Mouse (Mus musculus) heart, adult 2 months (tissue): ENCODE data around the gene Ppp2r3a. TPM values are rescaled to one million over a fixed set of nuclear protein-coding genes. Genes with fewer than 3 reads are reported as not detected.

Experiments used
- DNase-seq, 2 experiments: peaks; one replicate each; pipeline ENCODE4 v3.0.0; 2021
- H3K27ac ChIP-seq: fragments of 200-600 bp; 2 replicates; pipeline ENCODE4 v1.8.1; 2022
- H3K27me3 ChIP-seq: fragments of 200-500 bp; 2 replicates; pipeline ENCODE4 v1.6.1; 2012; ENCODE audit warnings: mild to moderate bottlenecking, low read length, inconsistent platforms, mixed read lengths; ENCODE audit not compliant: control insufficient read depth, insufficient read depth
- H3K36me3 ChIP-seq: fragments of 200-500 bp; 2 replicates; pipeline ENCODE4 v1.6.1; 2012; ENCODE audit warnings: low read length, inconsistent platforms; ENCODE audit not compliant: control insufficient read depth, insufficient read depth
- H3K4me1 ChIP-seq: fragments of 200-500 bp; 2 replicates; pipeline ENCODE4 v1.6.1; 2011; ENCODE audit warnings: low read length; ENCODE audit not compliant: control insufficient read depth, insufficient read depth
- H3K4me3 ChIP-seq: fragments of 200-600 bp; 2 replicates; pipeline ENCODE4 v1.8.1; 2022
- H3K79me2 ChIP-seq: fragments of 200-500 bp; replicated peaks from 2 replicates; pipeline ENCODE4 v1.6.1; 2012; ENCODE audit warnings: mild to moderate bottlenecking, inconsistent platforms, low read length, moderate library complexity, mixed read lengths; ENCODE audit not compliant: control insufficient read depth, insufficient read depth
- H3K9ac ChIP-seq: fragments of 200-500 bp; 2 replicates; pipeline ENCODE4 v1.6.1; 2012; ENCODE audit warnings: low read depth, mild to moderate bottlenecking, control low read depth, inconsistent platforms, low read length, mixed read lengths
- CTCF ChIP-seq: fragments of 200-600 bp; IDR thresholded peaks from 2 replicates; pipeline ENCODE4 v1.8.1; 2022; ENCODE audit warnings: antibody characterized with exemption, mild to moderate bottlenecking, moderate library complexity
- EP300 ChIP-seq: fragments of 200-500 bp; IDR thresholded peaks from 2 replicates; pipeline ENCODE4 v1.6.1; 2011; ENCODE audit warnings: low read depth, low read length, control low read depth; ENCODE audit not compliant: insufficient read depth
- POLR2A ChIP-seq: fragments of 200-500 bp; IDR thresholded peaks from 2 replicates; pipeline ENCODE4 v1.6.1; 2011; ENCODE audit warnings: mild to moderate bottlenecking, low read depth, low read length, control low read depth; ENCODE audit not compliant: insufficient read depth
- WGBS: fragments of 180-500 bp; shearing (Covaris S2); methylation state at CpG from one replicate; pipeline ENCODE4 v1.1.7; 2018; 5-methylcytosine and 5-hydroxymethylcytosine counted together
- intact Hi-C: fragments of 180-260 bp; cut with DNase I; formaldehyde crosslinking; loops from one replicate; pipeline ENCODE4 v1.15.1; 2025
- polyA plus RNA-seq: library from polyadenylated mRNA; depleted of rRNA; stranded (reverse); fragments of >200 nt; gene quantifications from 2 replicates; pipeline ENCODE4 v1.2.3, GENCODE M21; 2012
- total RNA-seq, 2 experiments: library from RNA; stranded (reverse); gene quantifications; 2 replicates each; pipeline ENCODE4 v1.2.3; 2021

Ppp2r3a gene
- total and polyA plus RNA-seq, 3 experiments: 51.7 to 215 (median 179) TPM

- TF ChIP-seq EP300 (no peak), POLR2A (no peak)
- H3K4me1 ChIP-seq: no peaks in the 10 kb centered on the region
- WGBS: 84% methylated on average over 14 of the region's 14 CpGs
- no peak overlapping the region for H3K9ac ChIP-seq
- no peaks in the 10 kb centered on the region for H3K36me3 ChIP-seq
- no peaks in the 10 kb centered on the region for H3K27me3 ChIP-seq
- no peak overlapping the region for H3K4me3 ChIP-seq
- H3K79me2 ChIP-seq: no peaks in the 10 kb centered on the region
- H3K27ac ChIP-seq: no peak overlapping the region
- intact Hi-C loops: no loop called here
- DNase-seq: no peak
These were observed 37.5 kb upstream of the Ppp2r3a start for GRCm38 (mm10) chr9:101288901-101289647.

- H3K79me2 ChIP-seq: no peaks in the 10 kb centered on the region
- H3K27ac ChIP-seq: no peak overlapping the region
- H3K4me3 ChIP-seq: no peak overlapping the region
- H3K4me1 ChIP-seq: no peaks in the 10 kb centered on the region
- H3K9ac ChIP-seq: no peak overlapping the region
- no peaks in the 10 kb centered on the region for H3K36me3 ChIP-seq
- intact Hi-C loops: no loop called here
- TF ChIP-seq EP300 (no peak), CTCF (no peak), POLR2A (no peak)
- no peak for DNase-seq
- 87% methylated on average over 4 of the region's 4 CpGs for WGBS
- H3K27me3 ChIP-seq: no peaks in the 10 kb centered on the region
These were observed 35.2 kb upstream of the Ppp2r3a start for GRCm38 (mm10) chr9:101286766-101287165.

DNA sequence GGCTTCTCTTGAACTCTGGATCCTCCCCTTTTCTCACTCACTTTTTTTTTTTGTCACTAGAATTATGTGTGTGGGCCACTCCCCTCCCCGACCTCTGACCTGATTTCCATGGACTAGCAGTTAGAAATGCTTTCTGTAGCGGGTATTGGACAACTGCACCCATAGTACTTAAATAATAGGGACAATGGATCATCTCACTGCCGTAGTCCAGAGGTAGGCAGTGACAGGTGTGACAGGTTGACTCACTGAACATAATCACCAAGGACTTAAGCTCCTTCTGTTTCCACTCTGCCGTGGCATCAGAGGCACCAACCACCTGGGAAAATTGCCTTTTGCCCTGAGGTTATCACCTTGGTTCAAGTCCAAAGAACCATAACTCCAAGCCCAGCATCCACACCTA lies 32.5 kb upstream of the Ppp2r3a start:
- H3K27ac ChIP-seq: no peak overlapping the region
- no peaks in the 10 kb centered on the region for H3K4me1 ChIP-seq
- H3K27me3 ChIP-seq: no peaks in the 10 kb centered on the region
- H3K4me3 ChIP-seq: no peak overlapping the region
- whole genome bisulfite sequencing: 76% methylated on average over 4 of the region's 4 CpGs
- no peak for TF ChIP-seq EP300
- H3K79me2 ChIP-seq: no peaks in the 10 kb centered on the region
- H3K36me3 ChIP-seq: no peaks in the 10 kb centered on the region
- intact Hi-C loops: no loop called here
- no peak overlapping the region for H3K9ac ChIP-seq
- no peak for DNase-seq

DNA sequence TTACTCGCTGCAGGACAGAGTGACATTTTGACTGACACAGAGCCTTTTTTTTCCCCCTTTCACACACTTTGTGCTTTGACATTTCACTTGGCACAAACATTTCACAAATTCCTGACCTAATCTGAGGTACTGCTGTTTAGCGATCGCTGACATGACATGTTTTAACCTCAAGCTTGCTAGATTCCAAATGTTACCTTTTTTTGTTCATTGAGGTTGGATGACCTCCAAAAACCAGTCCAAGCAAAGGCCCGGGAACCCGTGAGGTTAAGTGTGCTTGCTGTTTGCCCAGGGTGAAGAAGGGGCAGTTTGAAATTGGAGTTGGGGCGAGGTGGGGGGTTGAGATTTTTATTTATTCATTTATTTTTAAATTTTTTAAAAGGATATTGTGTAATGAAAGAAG lies 31.1 kb upstream of the Ppp2r3a start:
- WGBS: 59% methylated on average over 6 of the region's 6 CpGs
- intact Hi-C loops: no loop called here

GRCm38 (mm10) chr9:101281906-101282305 lies 30.3 kb upstream of the Ppp2r3a start:
- no peaks in the 10 kb centered on the region for H3K27me3 ChIP-seq
- TF ChIP-seq CTCF: no peak
- TF ChIP-seq EP300: no peak
- TF ChIP-seq POLR2A: no peak
- intact Hi-C loops: no loop called here
- H3K36me3 ChIP-seq: no peaks in the 10 kb centered on the region
- no peak overlapping the region for H3K9ac ChIP-seq
- no peak overlapping the region for H3K27ac ChIP-seq
- WGBS: 90% methylated on average over 4 of the region's 4 CpGs
- H3K4me1 ChIP-seq: no peaks in the 10 kb centered on the region
- no peak overlapping the region for H3K4me3 ChIP-seq
- no peaks in the 10 kb centered on the region for H3K79me2 ChIP-seq
- no peak for DNase-seq

More for the DNA sequence above, 31.1 kb upstream of the Ppp2r3a start:
- no peaks in the 10 kb centered on the region for H3K36me3 ChIP-seq
- TF ChIP-seq CTCF (no peak), POLR2A (no peak), EP300 (no peak)
- no peaks in the 10 kb centered on the region for H3K79me2 ChIP-seq
- H3K27me3 ChIP-seq: no peaks in the 10 kb centered on the region
- no peak overlapping the region for H3K9ac ChIP-seq
- DNase-seq: no peak
- no peak overlapping the region for H3K4me3 ChIP-seq
- H3K27ac ChIP-seq: no peak overlapping the region
- H3K4me1 ChIP-seq: no peaks in the 10 kb centered on the region

GRCm38 (mm10) chr9:101281326-101281725 lies 29.7 kb upstream of the Ppp2r3a start:
- intact Hi-C loops: no loop called here
- H3K4me1 ChIP-seq: no peaks in the 10 kb centered on the region
- 86% methylated on average over 11 of the region's 11 CpGs for WGBS

More at GRCm38 (mm10) chr9:101281326-101281725, 29.7 kb upstream of the Ppp2r3a start:
- Histone ChIP-seq H3K4me3 (no peak overlapping the region), H3K79me2 (no peaks in the 10 kb centered on the region), H3K9ac (no peak overlapping the region), H3K36me3 (no peaks in the 10 kb centered on the region), H3K27me3 (no peaks in the 10 kb centered on the region), H3K27ac (no peak overlapping the region)
- no peak for TF ChIP-seq CTCF
- TF ChIP-seq POLR2A: no peak
- no peak for TF ChIP-seq EP300
- DNase-seq: no peak
